Mouse (Mus musculus): Measurements from ENCODE around the gene Tas1r3.

DNA sequence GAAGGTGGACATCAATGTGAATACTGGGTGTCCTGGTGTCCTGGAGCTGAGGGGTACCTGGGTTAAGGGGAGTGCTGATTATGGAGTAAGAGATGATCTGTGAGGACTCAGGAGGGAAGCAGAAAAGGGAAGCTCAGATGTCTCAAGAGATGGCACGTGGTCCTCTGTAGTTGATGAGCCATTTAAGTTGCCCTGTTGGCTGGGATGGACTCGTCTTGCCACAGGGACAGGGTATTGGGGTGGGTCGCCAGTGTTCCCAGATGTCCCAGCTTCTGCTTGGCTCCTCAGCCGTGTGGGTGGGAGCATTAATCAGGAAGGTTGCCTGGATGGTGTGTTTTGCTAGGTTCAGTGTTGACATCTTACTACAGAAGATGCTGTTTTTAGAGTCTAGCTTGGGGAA lies 29.9 kb downstream of the Tas1r3 start:
- no peak for TF ChIP-seq POLR2A (IDR thresholded peaks at IDR 0.05; ENCODE audit: insufficient read depth, low read length)
- no peak for TF ChIP-seq CTCF (IDR thresholded peaks at IDR 0.05; ENCODE audit: low read depth, low read length)
- TF ChIP-seq EP300 (IDR thresholded peaks at IDR 0.05; ENCODE audit: insufficient read depth, low read depth, low read length), result no peak
